Mouse (Mus musculus): ENCODE results near the gene Agr2.

DNA sequence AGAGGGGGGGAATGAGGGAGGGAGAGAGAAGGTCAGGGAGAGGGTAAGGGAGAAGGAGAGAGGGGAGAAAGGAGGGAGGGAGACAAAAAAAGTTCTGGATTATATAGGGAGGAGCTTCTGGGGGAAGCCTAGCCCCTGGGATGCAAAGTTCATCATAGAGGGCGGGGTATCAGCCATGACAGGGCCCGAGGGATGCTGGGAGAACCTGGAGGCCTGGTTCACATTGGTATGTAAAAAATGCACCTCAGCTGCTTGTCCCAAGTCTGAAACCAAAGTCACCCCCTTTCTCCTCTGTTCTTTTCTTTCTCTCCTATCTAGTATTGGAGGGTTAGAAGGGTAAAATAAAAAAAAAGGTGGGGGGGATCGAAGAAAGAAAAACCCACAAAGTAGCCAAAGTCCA lies 27.4 kb downstream of the Agr2 start:
- TF ChIP-seq CTCF (IDR thresholded peaks at IDR 0.05; ENCODE audit: extremely low read depth, insufficient read depth, low read length) = no peak
- no peak for TF ChIP-seq POLR2A (IDR thresholded peaks at IDR 0.05; ENCODE audit: extremely low read depth, insufficient read depth, low read length)

Data from cortical plate, adult 2 months (tissue).